Comparison of ENCODE assay signal across 20 mouse cellular contexts in genomic region chr17:30267432-30267973, GRCm38 (mm10).
A peak's percentile ranks its signal among the peaks of the same experiment; 100 is the strongest.
DNase-seq lines count a peak whose midpoint lies in the region; ATAC-seq and TF ChIP-seq lines count a peak whose summit lies in the region.
"Had no signal": no experiment of that assay in that cellular context is flagged by ENCODE, and none has a peak within 500 bp of the region (broad histone marks: within the 10 kb centered on the region; RNA-seq: fewer than 3 reads in every experiment).

No protein-coding gene starts in this region.

- no peak for TF ChIP-seq CTCF in lung, embryonic 14.5 days (IDR thresholded peaks at IDR 0.05; ENCODE audit: low read depth)

- no peak for ATAC-seq in lung, embryonic 14.5 days (ENCODE audit: insufficient read depth)
- ATAC-seq: CD4-positive, CD25-positive, alpha-beta regulatory T cell, adult 4 months; forebrain, embryonic 14.5 days; intestine, embryonic 16.5 days had no signal

- intact Hi-C loops in heart, postnatal 10 days (cut with DNase I) = no loop called here
- intact Hi-C loops in heart, postnatal 14 days (cut with DNase I) = no loop called here

- H3K27ac ChIP-seq in lung, embryonic 14.5 days (ENCODE audit: low read depth) = no peak overlapping the region
- H3K27ac ChIP-seq: embryonic facial prominence, embryonic 10.5 days; hindbrain, embryonic 14.5 days had no signal

- no peaks in the 10 kb centered on the region for H3K9me3 ChIP-seq in lung, embryonic 14.5 days (ENCODE audit: low read depth, low read length)
- H3K9me3 ChIP-seq: G1E had no signal

- WGBS in lung, embryonic 14.5 days = 58% methylated on average over 5 of the region's 5 CpGs

- H3K4me1 ChIP-seq in lung, embryonic 14.5 days (ENCODE audit: insufficient read depth) = no peaks in the 10 kb centered on the region

- H3K27me3 ChIP-seq in lung, embryonic 14.5 days (ENCODE audit: insufficient read depth, low read length) = no peaks in the 10 kb centered on the region

- DNase-seq in adrenal gland, postnatal 10 days = peak; percentile 45
- DNase-seq in adrenal gland, adult 2 months = no peak
- DNase-seq in heart, adult 11 months = peak; percentile 90
- no peak for DNase-seq in heart, postnatal 10 days
- peak; percentile 32 to 34 for DNase-seq in heart, postnatal 14 days
- DNase-seq in heart, adult 9 months (ENCODE audit: low spot score in 2 of 2) = no peak
- DNase-seq in lung, embryonic 14.5 days = peak; percentile 59
- DNase-seq in lung, postnatal 14 days = no peak
- DNase-seq: adrenal gland, postnatal 25 days; B cell, adult 2 months; cerebellum, postnatal 10 days; gastrocnemius, postnatal 36 days; kidney, adult 8-10 months had no signal

- H3K4me3 ChIP-seq in lung, embryonic 14.5 days (ENCODE audit: low read depth, low read length) = no peak overlapping the region
- H3K4me3 ChIP-seq: embryonic facial prominence, embryonic 10.5 days had no signal

- no peaks in the 10 kb centered on the region for H3K36me3 ChIP-seq in lung, embryonic 14.5 days (ENCODE audit: insufficient read depth)

- no peak overlapping the region for H3K4me2 ChIP-seq in lung, embryonic 14.5 days
- H3K4me2 ChIP-seq: heart, embryonic 11.5 days; hindbrain, embryonic 14.5 days had no signal

- H3K9ac ChIP-seq in lung, embryonic 14.5 days = no peak overlapping the region
- H3K9ac ChIP-seq: hindbrain, embryonic 14.5 days had no signal

Comparison
In these comparisons a context has a peak if more than half of its experiments do, and no peak if none do; other contexts are left out.
1. DNase-seq: peak in adrenal gland, postnatal 10 days (single experiment), heart, adult 11 months (single experiment), heart, postnatal 14 days (2 of 2) and lung, embryonic 14.5 days (single experiment); none in adrenal gland, adult 2 months (single experiment), heart, postnatal 10 days (0 of 2), heart, adult 9 months (0 of 2) and lung, postnatal 14 days (single experiment).